Mouse (Mus musculus) testis, postnatal 14 days (tissue): ENCODE results near the gene Actl6b.
"Not testable (repeated sequence)": the region's sequence is repeated elsewhere in the genome, so short reads cannot be mapped to it uniquely, and the experiment has no call there.

ENCODE experiments used
- DNase-seq: peaks from one replicate; pipeline ENCODE4 v3.0.0; 2021; ENCODE audit warnings: low spot score

Actl6b gene

GRCm38 (mm10) chr5:137607860-137608653 lies 54.7 kb downstream of the Actl6b start:
- no peak for DNase-seq

GRCm38 (mm10) chr5:137608654-137609190 lies 55.4 kb downstream of the Actl6b start:
- no peak for DNase-seq

- DNase-seq, result no peak
These were observed 56.0 kb downstream of the Actl6b start for GRCm38 (mm10) chr5:137609292-137609691.

GRCm38 (mm10) chr5:137610056-137610455 lies 56.7 kb downstream of the Actl6b start:
- DNase-seq, result no peak

GRCm38 (mm10) chr5:137610548-137611244 lies 57.4 kb downstream of the Actl6b start:
- peak; percentile 70 for DNase-seq

GRCm38 (mm10) chr5:137611245-137611602 lies 57.9 kb downstream of the Actl6b start:
- peak; percentile 53 for DNase-seq

- DNase-seq, result no peak
These were observed 59.8 kb downstream of the Actl6b start for GRCm38 (mm10) chr5:137613076-137613475.

- DNase-seq, result no peak
These were observed 60.2 kb downstream of the Actl6b start, which contains the start of gene Pcolce for GRCm38 (mm10) chr5:137613550-137613949. TSS of gene Pcolce (minus strand) at chr5:137613784.

GRCm38 (mm10) chr5:137614921-137615320 lies 61.6 kb downstream of the Actl6b start:
- not testable (repeated sequence) for DNase-seq

- DNase-seq, result no peak
These were observed 62.0 kb downstream of the Actl6b start for GRCm38 (mm10) chr5:137615347-137615746.
